Mouse (Mus musculus): ENCODE measurements around the gene Bcs1l. TPM values are rescaled to one million over a fixed set of nuclear protein-coding genes. Genes with fewer than 3 reads are reported as not detected.

Gene Bcs1l
- total and polyA plus RNA-seq, 3 experiments: 18.6 to 29.1 (median 27.1) TPM

DNA sequence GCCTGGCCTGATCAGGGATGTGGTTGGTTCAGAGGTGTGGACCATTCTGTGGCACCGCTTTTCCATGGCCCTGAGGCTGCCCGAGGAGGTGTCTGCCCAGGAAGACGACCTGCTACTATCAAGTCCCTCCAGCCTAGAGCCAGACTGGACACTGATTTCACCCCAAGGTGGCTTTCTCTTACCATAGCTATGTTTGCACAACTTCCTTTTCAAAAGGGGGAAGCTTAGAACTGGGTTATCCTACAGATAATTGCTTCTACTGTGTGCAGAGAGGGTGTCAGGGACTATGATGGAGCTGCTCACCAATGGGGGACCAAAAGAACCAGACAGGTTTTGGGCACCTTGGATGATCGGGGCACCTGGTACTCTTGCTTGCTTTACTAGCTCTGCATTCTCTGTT, 44.6 kb downstream of the Bcs1l start:
- Histone ChIP-seq H3K4me1 (ENCODE audit: control insufficient read depth in 1 of 2, insufficient read depth in 2 of 2) (no peaks in the 10 kb centered on the region), H3K4me3 (replicated peaks in 1 of 3; ENCODE audit: low read depth in 2 of 3, low read length in 2 of 3, poor library complexity in 1 of 3) (no peak overlapping the region), H3K9me3 (replicated peaks; ENCODE audit: low read length) (no peaks in the 10 kb centered on the region), H3K4me2 (ENCODE audit: insufficient read depth, low read depth, poor library complexity, severe bottlenecking) (no peak overlapping the region), H3K9ac (ENCODE audit: insufficient read depth, low read depth) (no peak overlapping the region), H3K36me3 (replicated peaks in 1 of 2; ENCODE audit: control insufficient read depth in 1 of 2, insufficient read depth in 1 of 2, low read length in 1 of 2) (no peaks in the 10 kb centered on the region), H3K79me2 (replicated peaks; ENCODE audit: control insufficient read depth, extremely low read depth, insufficient read depth, poor library complexity, severe bottlenecking) (no peaks in the 10 kb centered on the region), H3K27ac (ENCODE audit: insufficient read depth, low read depth) (no peak overlapping the region), H3K27me3 (replicated peaks) (no peaks in the 10 kb centered on the region)
- TF ChIP-seq ETS1 (conservative IDR thresholded peaks at IDR 0.05; ENCODE audit: low read depth, low read length) (no peak), E2F4 (IDR thresholded peaks at IDR 0.05; ENCODE audit: insufficient replicate concordance, low read depth, low read length) (no peak), PAX5 (IDR thresholded peaks at IDR 0.05; ENCODE audit: low read length) (no peak), MXI1 (IDR thresholded peaks at IDR 0.05; ENCODE audit: low read depth, low read length) (no peak), MAX (IDR thresholded peaks at IDR 0.05; ENCODE audit: low read length) (no peak), MAZ (IDR thresholded peaks at IDR 0.05; ENCODE audit: low read depth, low read length) (no peak), RCOR1 (conservative IDR thresholded peaks at IDR 0.05; ENCODE audit: low read depth, low read length) (no peak), TCF12 (IDR thresholded peaks at IDR 0.05; ENCODE audit: low read depth, low read length) (no peak), IRF4 (IDR thresholded peaks at IDR 0.05; ENCODE audit: low read depth, low read length) (no peak), JUND (conservative IDR thresholded peaks at IDR 0.05; ENCODE audit: low read depth, low read length) (no peak), BHLHE40 (IDR thresholded peaks at IDR 0.05; ENCODE audit: low read depth, low read length) (no peak), USF1 (IDR thresholded peaks at IDR 0.05; ENCODE audit: low read depth, low read length) (no peak), ELF1 (IDR thresholded peaks at IDR 0.05; ENCODE audit: low read depth, low read length) (no peak), ZKSCAN1 (IDR thresholded peaks at IDR 0.05; ENCODE audit: borderline replicate concordance, low read depth, low read length) (no peak), POLR2AphosphoS2 (IDR thresholded peaks at IDR 0.05; ENCODE audit: low read depth, low read length) (no peak)
- in situ Hi-C loops (cut with MboI; ENCODE audit: low pct_ligation_motif_present, low pct_unique_long_range_greater_than_20kb, low sequenced_read_pairs) (no loop called here), dilution Hi-C loops (cut with MboI; ENCODE audit: extremely low pct_ligation_motif_present, extremely low pct_unique_long_range_greater_than_20kb, low sequenced_read_pairs) (no loop called here)
- no peak for DNase-seq (ENCODE audit: extremely low read depth)

Other genes with a start within 250 kb of the Bcs1l start
- 0.21 and 0.30 TPM in 2 replicates for gene Catip, start 226.2 kb upstream of the Bcs1l start, total RNA-seq (2012; rRNA removed)
- gene Catip, start 226.2 kb upstream of the Bcs1l start, total RNA-seq (2014; rRNA removed): 0.11 and 0.20 TPM in 2 replicates
- 2.1 and 2.6 TPM in 2 replicates for gene Catip, start 226.2 kb upstream of the Bcs1l start, polyA plus RNA-seq (2012; ENCODE audit: insufficient read length, low read depth)
- 21.3 and 35.7 TPM in 2 replicates for gene Slc11a1, start 213.1 kb upstream of the Bcs1l start, total RNA-seq (2012; rRNA removed)
- 14.0 and 17.0 TPM in 2 replicates for gene Slc11a1, start 213.1 kb upstream of the Bcs1l start, total RNA-seq (2014; rRNA removed)
- 85.8 and 96.4 TPM in 2 replicates for gene Slc11a1, start 213.1 kb upstream of the Bcs1l start, polyA plus RNA-seq (2012; ENCODE audit: insufficient read length, low read depth)
- 23.4 and 26.0 TPM in 2 replicates for gene Ctdsp1, start 196.8 kb upstream of the Bcs1l start, total RNA-seq (2012; rRNA removed)
- 11.8 and 14.4 TPM in 2 replicates for gene Ctdsp1, start 196.8 kb upstream of the Bcs1l start, total RNA-seq (2014; rRNA removed)
- 57.5 and 65.8 TPM in 2 replicates for gene Ctdsp1, start 196.8 kb upstream of the Bcs1l start, polyA plus RNA-seq (2012; ENCODE audit: insufficient read length, low read depth)
- gene Vil1, start 178.9 kb upstream of the Bcs1l start, total RNA-seq (2012; rRNA removed): 0.08 TPM in 1 of 2 replicates, not detected in the other
- gene Vil1, start 178.9 kb upstream of the Bcs1l start, total RNA-seq (2014; rRNA removed): not detected in 2 replicates
- gene Vil1, start 178.9 kb upstream of the Bcs1l start, polyA plus RNA-seq (2012; ENCODE audit: insufficient read length, low read depth): 0.10 TPM in 1 of 2 replicates, not detected in the other
- 46.1 and 52.3 TPM in 2 replicates for gene Cnot9, start 82.2 kb upstream of the Bcs1l start, total RNA-seq (2012; rRNA removed)
- gene Cnot9, start 82.2 kb upstream of the Bcs1l start, total RNA-seq (2014; rRNA removed): 80.8 and 84.5 TPM in 2 replicates
- gene Cnot9, start 82.2 kb upstream of the Bcs1l start, polyA plus RNA-seq (2012; ENCODE audit: insufficient read length, low read depth): 58.5 and 70.5 TPM in 2 replicates
- 0.21 and 0.25 TPM in 2 replicates for gene Plcd4, start 45.4 kb upstream of the Bcs1l start, total RNA-seq (2012; rRNA removed)
- not detected in 2 replicates for gene Plcd4, start 45.4 kb upstream of the Bcs1l start, total RNA-seq (2014; rRNA removed)
- 0.97 and 1.1 TPM in 2 replicates for gene Plcd4, start 45.4 kb upstream of the Bcs1l start, polyA plus RNA-seq (2012; ENCODE audit: insufficient read length, low read depth)
- gene Usp37, start 44.0 kb upstream of the Bcs1l start, total RNA-seq (2012; rRNA removed): 24.0 and 24.5 TPM in 2 replicates
- 24.1 and 24.6 TPM in 2 replicates for gene Usp37, start 44.0 kb upstream of the Bcs1l start, total RNA-seq (2014; rRNA removed)
- 12.9 and 13.8 TPM in 2 replicates for gene Usp37, start 44.0 kb upstream of the Bcs1l start, polyA plus RNA-seq (2012; ENCODE audit: insufficient read length, low read depth)
- 6.0 and 7.8 TPM in 2 replicates for gene Zfp142, start within 50 bp of the Bcs1l start, total RNA-seq (2012; rRNA removed)
- 2.5 and 2.8 TPM in 2 replicates for gene Zfp142, start within 50 bp of the Bcs1l start, total RNA-seq (2014; rRNA removed)
- gene Zfp142, start within 50 bp of the Bcs1l start, polyA plus RNA-seq (2012; ENCODE audit: insufficient read length, low read depth): 14.1 and 15.1 TPM in 2 replicates
- 32.1 and 32.9 TPM in 2 replicates for gene Rnf25, start 13.1 kb downstream of the Bcs1l start, total RNA-seq (2012; rRNA removed)
- 48.2 and 50.3 TPM in 2 replicates for gene Rnf25, start 13.1 kb downstream of the Bcs1l start, total RNA-seq (2014; rRNA removed)
- gene Rnf25, start 13.1 kb downstream of the Bcs1l start, polyA plus RNA-seq (2012; ENCODE audit: insufficient read length, low read depth): 43.4 and 47.8 TPM in 2 replicates
- 0.81 and 1.1 TPM in 2 replicates for gene Stk36, start 13.2 kb downstream of the Bcs1l start, total RNA-seq (2012; rRNA removed)
- gene Stk36, start 13.2 kb downstream of the Bcs1l start, total RNA-seq (2014; rRNA removed): 0.40 and 0.46 TPM in 2 replicates
- 1.8 and 2.4 TPM in 2 replicates for gene Stk36, start 13.2 kb downstream of the Bcs1l start, polyA plus RNA-seq (2012; ENCODE audit: insufficient read length, low read depth)
- 21.8 and 29.3 TPM in 2 replicates for gene Ttll4, start 73.5 kb downstream of the Bcs1l start, total RNA-seq (2012; rRNA removed)
- gene Ttll4, start 73.5 kb downstream of the Bcs1l start, total RNA-seq (2014; rRNA removed): 23.6 and 24.9 TPM in 2 replicates
- gene Ttll4, start 73.5 kb downstream of the Bcs1l start, polyA plus RNA-seq (2012; ENCODE audit: insufficient read length, low read depth): 72.0 and 85.8 TPM in 2 replicates
- gene Cyp27a1, start 125.3 kb downstream of the Bcs1l start, total RNA-seq (2012; rRNA removed): not detected in 2 replicates
- gene Cyp27a1, start 125.3 kb downstream of the Bcs1l start, total RNA-seq (2014; rRNA removed): not detected in 2 replicates
- not detected in 2 replicates for gene Cyp27a1, start 125.3 kb downstream of the Bcs1l start, polyA plus RNA-seq (2012; ENCODE audit: insufficient read length, low read depth)
- 0.08 and 0.13 TPM in 2 replicates for gene Prkag3, start 160.9 kb downstream of the Bcs1l start, total RNA-seq (2012; rRNA removed)
- gene Prkag3, start 160.9 kb downstream of the Bcs1l start, total RNA-seq (2014; rRNA removed): 0.09 TPM in 1 of 2 replicates, not detected in the other
- gene Prkag3, start 160.9 kb downstream of the Bcs1l start, polyA plus RNA-seq (2012; ENCODE audit: insufficient read length, low read depth): 0.12 TPM in 1 of 2 replicates, not detected in the other
- 3.4 and 3.5 TPM in 2 replicates for gene Wnt6, start 183.6 kb downstream of the Bcs1l start, total RNA-seq (2012; rRNA removed)
- 0.67 and 0.89 TPM in 2 replicates for gene Wnt6, start 183.6 kb downstream of the Bcs1l start, total RNA-seq (2014; rRNA removed)
- 1.6 and 1.7 TPM in 2 replicates for gene Wnt6, start 183.6 kb downstream of the Bcs1l start, polyA plus RNA-seq (2012; ENCODE audit: insufficient read length, low read depth)
- gene Wnt10a, start 203.2 kb downstream of the Bcs1l start, total RNA-seq (2012; rRNA removed): 126 and 184 TPM in 2 replicates
- 142 and 155 TPM in 2 replicates for gene Wnt10a, start 203.2 kb downstream of the Bcs1l start, total RNA-seq (2014; rRNA removed)
- gene Wnt10a, start 203.2 kb downstream of the Bcs1l start, polyA plus RNA-seq (2012; ENCODE audit: insufficient read length, low read depth): 170 and 187 TPM in 2 replicates

Measured in CH12.LX (cell line).